Mouse (Mus musculus) lung, postnatal 0 days (tissue): ENCODE measurements around the gene Col23a1.

Source experiments
- CTCF ChIP-seq: IDR thresholded peaks from 2 replicates; pipeline ENCODE4 v1.5.1; 2016; ENCODE audit warnings: antibody characterized with exemption, mild to moderate bottlenecking
- EP300 ChIP-seq: IDR thresholded peaks from 2 replicates; pipeline ENCODE4 v1.6.1; 2016; ENCODE audit warnings: antibody characterized with exemption, mild to moderate bottlenecking, control low read depth

GRCm38 (mm10) chr11:51338416-51338815 is 48.7 kb downstream of the Col23a1 start:
- TF ChIP-seq CTCF (no peak), EP300 (no peak)
